Mouse (Mus musculus) urinary bladder, postnatal 4 days (tissue): Measurements from ENCODE around the gene Snx25.

ENCODE experiments used
- DNase-seq, 2 experiments: peaks; one replicate each; pipeline ENCODE4 v3.0.0; 2021 to 2022; ENCODE audit warnings: low spot score in 2 of 2

Snx25 gene

GRCm38 (mm10) chr8:46010746-46011680 is 140.9 kb downstream of the Snx25 start:
- no peak for DNase-seq

DNA sequence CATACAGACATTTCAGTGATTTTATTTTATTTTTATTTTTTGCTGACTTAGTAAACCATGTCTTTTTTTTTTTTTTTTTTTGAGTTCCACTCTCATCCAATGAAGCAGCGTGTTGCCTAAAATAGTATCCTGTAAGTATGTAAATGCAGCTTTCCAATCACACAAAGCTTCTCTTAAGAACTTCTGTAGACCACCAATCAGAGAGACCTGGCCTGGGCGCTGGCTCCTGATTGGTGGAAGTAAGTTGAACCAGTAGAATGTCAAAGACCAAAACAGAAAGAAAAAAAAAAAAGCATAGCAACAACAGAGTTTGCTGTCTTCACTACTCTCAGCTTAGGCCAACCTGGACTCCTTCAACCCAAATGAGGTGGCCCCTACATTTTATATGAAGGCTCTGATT is 141.7 kb downstream of the Snx25 start:
- DNase-seq: no peak

GRCm38 (mm10) chr8:46007050-46007672 is 144.8 kb downstream of the Snx25 start:
- DNase-seq: no peak

- DNase-seq: no peak
Measured at GRCm38 (mm10) chr8:46005596-46005995, 146.4 kb downstream of the Snx25 start, which contains the start of gene Ankrd37. Gene Ankrd37 (minus strand): TSS chr8:46005707.

- DNase-seq: peak; percentile 99
Measured at GRCm38 (mm10) chr8:45999784-46000705, 151.9 kb downstream of the Snx25 start.

- DNase-seq: no peak
Measured at GRCm38 (mm10) chr8:45999138-45999783, 152.7 kb downstream of the Snx25 start, which contains the start of gene Lrp2bp. Gene Lrp2bp (plus strand): TSS chr8:45999303.

DNA sequence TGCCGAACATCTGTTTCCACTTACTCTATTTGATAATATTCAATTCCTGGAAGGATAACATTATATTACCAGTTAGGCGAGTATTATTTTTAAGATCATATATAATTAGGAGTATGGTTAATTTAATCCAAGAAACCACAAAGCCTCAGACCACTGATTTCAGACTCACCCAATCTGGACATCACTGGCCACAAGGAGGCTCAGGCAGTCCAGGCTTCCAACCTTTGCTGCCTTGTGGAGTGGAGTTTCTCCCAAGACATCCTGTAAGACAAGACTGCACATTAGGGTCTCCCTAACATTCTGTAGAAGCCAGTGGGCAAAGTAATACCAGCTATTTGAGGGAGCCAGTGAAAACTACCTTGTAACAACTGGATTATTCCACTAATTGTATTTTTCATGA is 153.7 kb downstream of the Snx25 start:
- DNase-seq: no peak

GRCm38 (mm10) chr8:45995576-45995975 is 156.4 kb downstream of the Snx25 start:
- no peak for DNase-seq

DNA sequence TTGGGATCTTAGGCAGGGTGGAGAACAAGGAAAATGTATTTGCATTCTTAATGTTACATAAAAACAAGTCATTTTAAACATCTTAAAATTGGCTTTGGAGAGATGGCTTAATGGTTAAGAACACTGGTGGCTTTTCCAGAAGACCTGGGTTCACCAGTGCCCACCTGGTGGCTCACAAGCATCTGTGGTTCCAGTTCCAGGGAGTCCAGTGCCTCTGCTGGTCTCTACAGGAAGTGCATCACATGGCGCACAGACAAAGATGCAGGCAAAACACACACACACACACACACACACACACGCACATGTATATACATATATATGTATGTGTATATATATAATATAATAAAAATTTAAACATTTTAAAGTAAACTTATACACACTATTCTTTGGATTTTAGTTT is 157.8 kb downstream of the Snx25 start:
- no peak for DNase-seq

DNA sequence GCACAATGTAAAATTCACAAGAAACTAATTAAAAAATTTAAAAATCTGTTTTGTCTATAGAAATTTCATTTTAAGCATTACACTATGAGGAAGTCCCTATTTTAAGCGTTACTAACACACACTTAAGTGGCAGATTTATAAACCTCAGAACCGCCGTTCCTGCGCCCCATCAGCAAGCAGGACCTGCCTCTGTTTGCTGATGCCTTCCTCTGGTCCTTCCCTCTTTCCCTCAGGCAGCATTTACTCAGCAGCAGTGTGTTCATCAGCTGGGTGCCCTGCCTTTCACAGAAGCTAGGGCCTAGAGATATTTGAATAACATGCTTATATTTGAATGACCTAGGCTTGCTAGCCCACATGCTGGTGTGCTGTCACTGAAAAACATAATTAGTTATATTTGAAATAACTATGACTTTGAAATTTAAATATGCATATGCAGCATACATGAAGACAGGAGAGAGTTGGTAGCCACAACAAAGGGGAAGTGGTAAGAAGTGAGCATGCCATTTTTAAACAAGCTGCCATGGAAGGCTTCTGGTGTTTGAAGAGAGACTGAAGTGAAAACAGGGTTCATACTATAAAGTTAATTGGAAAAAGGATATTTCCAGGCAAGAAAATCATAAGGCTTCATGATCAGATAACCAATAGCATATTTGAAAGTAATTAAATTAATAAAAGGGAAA is 161.2 kb downstream of the Snx25 start:
- no peak for DNase-seq

GRCm38 (mm10) chr8:45988189-45988588 is 163.8 kb downstream of the Snx25 start:
- DNase-seq: no peak

DNA sequence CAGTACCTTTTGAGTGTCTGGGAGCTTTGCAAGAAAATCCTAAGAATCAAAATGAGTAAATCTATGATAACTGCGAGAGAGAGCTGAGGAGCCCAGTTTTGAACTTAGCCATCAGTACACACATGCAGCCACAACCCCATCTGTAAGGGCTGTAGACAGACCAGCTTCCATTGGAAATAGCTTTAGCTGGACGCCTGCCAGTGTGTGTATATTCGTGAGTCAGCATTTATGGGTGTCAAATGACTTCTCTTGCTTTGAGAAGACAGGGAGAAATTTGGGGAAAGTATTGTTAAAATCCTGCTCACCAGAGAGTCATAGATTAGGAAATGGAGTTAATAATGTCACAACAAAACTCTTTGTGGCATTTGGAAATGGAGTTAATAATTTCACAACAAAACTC is 165.3 kb downstream of the Snx25 start:
- no peak for DNase-seq
